Mouse (Mus musculus) layer of hippocampus, adult 18-20 months (tissue): Measurements from ENCODE around the gene Wdr81. TPM values are rescaled to one million over a fixed set of nuclear protein-coding genes. Genes with fewer than 3 reads are reported as not detected.
A peak's percentile ranks its signal among the peaks of the same experiment; 100 is the strongest.
"Not testable (repeated sequence)": the region's sequence is repeated elsewhere in the genome, so short reads cannot be mapped to it uniquely, and the experiment has no call there.

Experiments
- DNase-seq, 2 experiments: peaks; one replicate each; pipeline ENCODE4 v3.0.0; 2022; ENCODE audit warnings: low spot score in 2 of 2
- total RNA-seq, 2 experiments: library from RNA; stranded (reverse); gene quantifications; 2 replicates each; pipeline ENCODE4 v1.2.3; 2021

Wdr81 gene
- total RNA-seq, 2 experiments from 2014 or later = 21.6 to 23.3 TPM

DNA sequence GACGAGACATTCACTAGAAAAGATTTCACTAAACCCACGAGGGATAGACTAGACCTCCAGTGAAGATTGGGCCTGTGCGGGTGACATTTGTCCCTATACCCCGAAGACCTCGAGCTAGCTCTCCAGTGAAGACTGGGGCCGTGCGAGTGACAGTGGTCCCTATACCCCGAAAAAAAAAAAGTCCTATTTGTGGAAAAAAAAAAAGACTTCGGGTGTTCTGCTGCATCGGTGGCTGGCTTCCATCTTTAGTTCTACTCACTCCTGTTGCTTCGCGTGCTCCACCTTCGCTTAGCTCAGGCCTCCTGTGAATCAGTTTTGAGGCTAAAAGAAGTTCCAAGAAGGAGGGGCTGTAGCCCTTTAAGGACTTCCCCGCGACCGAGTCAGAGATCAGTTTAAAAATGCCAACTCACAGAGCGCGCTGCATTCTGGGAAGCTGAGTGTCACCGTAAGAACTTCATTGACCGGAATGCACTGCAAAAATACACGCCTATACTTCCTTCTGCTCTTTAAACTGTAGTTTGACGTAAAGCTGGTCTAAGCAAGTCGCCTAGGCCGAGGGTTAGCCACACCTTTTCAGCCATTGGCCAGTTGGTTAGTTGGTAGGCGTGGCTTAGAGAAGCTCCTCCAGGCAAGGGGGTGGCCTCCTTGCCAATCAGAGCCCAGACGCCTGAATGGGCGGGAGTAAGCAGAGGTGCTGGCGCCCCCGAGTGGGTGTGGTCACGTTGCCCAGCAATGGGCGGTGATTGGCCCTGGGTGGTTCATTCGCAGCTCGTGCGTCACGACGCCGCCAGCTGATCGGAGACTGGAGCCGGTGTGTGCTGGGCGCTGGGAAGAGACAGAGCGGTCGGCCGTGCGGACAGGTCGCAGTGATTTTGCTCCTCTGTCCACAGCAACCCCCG lies 6.6 kb upstream of the Wdr81 start, which contains the start of gene Tlcd2:
TSS of gene Tlcd2 (plus strand) at position 872 of the 899 bp plus-strand sequence.
- DNase-seq = peak; percentile 100

DNA sequence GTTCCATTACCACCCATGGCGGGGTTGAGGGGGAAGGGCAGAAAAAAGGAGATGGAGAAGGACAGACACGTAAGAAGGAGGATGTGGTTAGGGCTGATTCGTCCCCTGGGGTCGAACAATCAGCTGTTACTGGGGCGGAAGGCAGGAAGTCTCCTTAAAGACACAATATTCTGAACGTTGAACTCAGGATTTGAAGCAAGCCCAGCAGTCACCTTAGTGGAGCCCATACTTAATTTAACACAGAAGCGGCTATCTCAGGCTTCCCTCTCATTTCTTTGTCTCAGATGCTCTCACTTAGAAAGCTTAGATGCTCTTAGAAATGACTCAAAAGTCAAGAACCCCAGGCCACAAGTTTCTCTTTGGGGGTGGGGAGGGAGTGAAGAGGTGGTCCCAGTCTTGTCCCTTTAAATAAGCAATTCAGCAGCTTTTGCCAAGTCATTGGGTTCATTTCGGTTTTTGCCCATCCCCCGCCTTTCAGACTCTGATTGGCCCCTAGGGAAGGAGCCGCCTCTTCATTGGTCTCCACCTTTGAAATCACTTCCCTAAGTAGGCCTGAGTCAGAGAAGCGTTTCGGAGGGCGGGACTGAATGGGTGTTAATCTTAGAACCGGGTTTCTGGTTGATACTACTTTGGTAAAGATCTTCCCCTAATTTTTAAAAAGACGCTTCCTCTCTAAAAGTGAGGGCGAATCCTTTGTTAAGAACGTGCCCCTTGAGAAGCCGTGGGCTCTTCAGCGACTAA lies 5.8 kb upstream of the Wdr81 start:
- DNase-seq = peak; percentile 87 to 94

DNA sequence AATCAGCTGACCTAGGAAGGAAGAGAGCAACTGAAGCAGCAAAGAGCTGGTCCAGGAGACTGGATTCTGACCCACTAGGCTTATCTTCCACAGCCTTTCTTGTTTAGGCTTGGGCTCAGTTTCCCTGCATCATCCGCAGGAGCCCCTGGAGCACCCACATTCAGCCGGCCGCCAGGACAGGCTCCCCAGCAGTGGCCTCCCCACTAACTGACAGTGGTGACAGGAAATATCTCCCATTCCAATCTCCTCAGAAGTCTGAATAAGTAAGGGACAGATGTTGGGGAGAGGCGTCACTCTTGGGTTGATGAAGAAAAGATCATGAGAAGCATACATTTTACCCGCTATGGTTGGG lies 5.2 kb upstream of the Wdr81 start:
- DNase-seq = no peak

DNA sequence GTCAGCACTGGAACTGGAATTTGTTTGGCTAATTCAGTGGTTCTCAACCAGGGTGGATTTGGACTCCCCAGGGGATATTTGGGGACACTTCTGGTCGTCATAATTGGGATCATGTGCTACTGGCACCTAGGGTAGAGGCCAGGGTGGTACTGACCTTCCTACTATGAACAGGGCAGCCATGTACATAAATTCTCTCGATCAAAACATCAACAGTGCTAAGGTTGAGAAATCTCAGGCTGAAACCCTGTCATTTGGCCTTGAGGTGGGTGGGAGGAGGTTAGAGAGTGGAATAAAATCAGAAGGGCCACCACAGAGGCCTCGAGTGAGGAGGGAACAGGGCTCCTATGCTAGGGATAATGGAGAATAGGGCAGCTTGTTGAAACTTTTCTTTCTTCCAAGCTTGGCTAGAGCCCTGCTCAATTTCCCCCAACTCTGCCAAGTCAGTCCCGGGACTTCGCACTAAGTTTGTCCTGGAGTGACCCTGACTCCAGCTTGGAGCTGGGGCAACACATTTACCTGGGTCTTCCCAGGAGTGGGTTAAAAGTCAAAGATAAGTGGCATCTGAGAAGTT lies 4.7 kb upstream of the Wdr81 start:
- DNase-seq = no peak

DNA sequence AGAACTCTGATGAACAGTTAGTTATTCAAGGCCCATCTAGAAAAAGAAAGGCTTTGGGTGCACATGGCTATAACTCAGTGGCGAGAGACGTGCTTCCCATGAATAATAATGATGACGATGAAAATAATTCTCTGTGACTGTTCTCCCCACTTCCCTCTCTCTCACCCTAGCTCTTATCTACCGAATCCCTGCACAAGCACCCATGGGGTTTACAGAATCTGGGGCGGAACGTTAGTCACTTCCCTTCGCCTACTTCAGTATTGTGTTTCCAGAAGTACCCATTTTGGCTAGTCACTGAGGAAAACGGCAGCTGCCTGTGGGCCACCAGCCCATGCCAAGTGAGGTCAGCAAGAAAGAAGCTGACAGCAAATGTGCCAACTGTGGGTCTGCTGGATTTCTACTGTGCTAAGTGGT lies 4.1 kb upstream of the Wdr81 start:
- DNase-seq = peak in 1 of 2 experiments; percentile 45

DNA sequence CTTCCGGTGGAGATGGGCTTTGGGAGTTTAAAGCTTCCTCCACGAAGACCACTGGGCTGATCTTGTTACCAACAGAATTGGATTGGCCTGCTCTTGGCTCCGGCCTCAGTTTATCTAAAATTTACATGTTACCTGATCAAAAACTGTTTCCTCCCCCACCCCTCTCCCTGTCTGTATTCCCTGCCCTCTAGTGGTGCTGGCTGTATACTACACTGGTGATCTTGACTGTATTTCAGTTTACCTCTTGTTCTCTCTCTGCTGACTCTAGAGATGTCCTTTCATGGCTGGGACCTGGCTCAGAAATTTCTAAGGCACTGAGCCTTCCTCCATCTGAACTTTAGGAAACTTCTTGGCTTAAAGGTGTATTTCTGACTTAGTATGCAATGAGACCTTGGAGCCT lies 3.7 kb upstream of the Wdr81 start:
- peak in 1 of 2 experiments; percentile 60 for DNase-seq

DNA sequence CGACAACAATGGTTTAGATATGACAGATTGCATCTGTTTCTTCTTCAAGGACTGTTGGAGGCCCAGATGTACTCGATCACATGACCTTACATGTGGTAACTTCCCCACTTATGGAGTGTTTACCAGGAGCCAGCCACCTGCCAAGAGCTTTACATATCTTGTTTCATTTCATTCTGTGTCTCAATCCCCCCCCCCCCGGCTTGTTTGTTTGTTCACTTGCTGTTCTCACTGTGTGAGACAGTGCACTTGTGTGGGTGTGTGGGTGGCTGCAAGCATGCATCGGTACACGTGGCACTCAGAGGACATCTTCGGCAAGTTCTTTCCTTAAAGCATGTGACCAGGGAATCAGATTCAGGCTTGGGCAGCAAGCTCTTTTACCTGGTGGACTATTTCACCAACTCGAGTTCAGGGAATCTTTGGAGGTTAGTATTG lies 1.9 kb upstream of the Wdr81 start:
- DNase-seq = no peak

DNA sequence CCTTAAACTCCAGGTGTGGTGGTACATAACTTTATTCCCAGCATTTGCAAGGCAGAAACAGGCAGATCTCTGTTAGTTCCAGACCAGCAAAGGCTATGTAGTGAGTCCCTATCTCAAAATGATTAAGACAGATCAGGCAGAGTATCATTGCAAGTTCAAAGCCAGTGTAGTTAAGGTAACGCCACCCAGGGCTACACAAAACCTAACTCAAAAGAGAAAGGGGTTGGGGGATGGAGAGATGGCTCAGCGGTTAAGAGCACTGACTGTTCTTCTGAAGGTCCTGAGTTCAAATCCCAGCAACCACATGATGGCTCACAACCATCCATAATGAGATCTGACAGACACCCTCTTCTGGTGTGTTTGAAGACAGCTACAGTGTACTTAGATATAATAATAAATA lies 1.5 kb upstream of the Wdr81 start:
- not testable (repeated sequence) for DNase-seq

DNA sequence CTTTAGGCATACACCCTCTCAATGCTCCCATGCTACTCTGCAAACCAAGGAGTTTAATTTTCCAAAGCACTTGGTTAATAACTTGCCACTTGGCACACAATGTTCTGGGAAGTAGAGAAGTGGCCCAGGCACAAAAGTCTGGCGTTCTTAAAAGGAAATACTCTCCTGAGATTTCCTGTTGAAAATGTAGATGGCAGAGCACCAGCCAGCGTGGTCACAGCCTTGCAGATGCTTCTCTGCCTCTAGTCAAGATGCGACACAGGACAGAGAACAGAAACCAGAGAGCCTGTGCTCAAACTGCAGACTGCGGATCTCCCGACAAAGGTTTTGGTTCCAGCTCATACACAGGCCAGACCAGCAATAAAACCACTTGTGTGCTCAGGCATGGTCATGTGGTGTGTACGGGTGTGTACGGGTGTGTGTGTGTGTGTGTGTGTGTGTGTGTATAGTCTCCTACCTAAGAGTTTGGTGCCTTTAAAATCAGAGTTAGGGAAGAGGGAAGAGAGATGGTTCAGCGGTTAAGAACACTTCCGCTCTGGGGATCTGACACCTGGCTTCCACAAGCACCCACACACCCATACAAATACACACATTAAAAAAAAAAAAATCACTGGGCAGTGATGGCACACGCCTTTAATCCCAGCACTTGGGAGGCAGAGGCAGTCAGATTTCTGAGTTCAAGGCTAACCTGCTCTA lies 672 bp upstream of the Wdr81 start:
- DNase-seq = no peak

DNA sequence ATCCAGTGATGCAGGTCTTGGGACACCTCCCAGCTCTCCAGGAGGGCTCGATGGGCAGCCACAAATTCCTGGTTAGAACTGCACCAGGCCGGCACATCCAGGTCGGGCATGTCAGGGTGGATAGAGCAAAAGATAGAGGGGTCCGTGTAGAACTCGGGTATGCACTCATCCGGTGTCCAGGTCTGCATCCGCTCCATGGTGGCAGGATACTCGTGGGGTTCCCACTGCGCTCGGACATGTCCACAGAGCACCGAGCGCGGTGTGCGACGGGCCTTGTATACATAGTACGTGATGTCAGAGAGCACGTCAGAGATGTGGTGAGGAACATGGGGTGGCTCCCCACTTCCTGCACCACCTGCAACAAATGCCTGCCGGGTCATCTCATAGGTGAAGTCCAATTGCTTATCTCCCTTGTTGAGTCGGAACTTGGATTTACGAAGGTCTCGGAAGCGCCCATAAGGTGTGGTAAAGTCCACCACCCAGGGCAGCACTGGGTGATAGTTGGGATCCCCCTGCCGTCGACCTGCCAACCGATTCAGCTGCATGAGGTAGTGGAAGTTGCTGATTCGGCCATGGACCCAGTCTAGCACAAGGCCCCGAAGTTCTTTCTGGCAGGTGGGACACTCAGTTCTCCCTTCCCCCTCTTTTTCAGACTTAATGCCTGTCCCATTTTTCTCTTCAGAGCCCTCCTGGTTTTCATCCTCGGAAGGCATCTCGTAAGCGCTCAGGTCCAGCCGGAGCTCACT lies 1.5 kb downstream of the Wdr81 start:
- DNase-seq = no peak

DNA sequence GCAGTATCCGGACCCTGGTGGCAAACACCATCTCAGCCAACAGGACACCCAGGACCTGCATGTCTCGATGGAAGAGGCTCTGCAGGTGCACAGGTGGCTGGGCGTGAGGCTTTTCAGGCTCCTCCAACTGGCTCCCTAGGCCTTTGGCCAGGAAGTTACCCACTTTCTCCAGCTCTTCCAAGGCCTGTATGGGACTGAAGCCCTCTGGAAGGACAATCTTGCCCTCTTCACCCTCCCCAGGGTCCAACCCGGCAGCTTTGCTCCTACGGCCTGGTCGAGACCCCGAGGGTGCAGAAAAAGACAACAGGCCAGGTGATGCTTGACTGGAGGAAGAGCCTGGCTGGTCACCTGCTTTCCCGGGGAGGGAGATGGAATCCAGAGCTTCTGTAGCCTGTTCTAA lies 2.4 kb downstream of the Wdr81 start:
- no peak for DNase-seq

DNA sequence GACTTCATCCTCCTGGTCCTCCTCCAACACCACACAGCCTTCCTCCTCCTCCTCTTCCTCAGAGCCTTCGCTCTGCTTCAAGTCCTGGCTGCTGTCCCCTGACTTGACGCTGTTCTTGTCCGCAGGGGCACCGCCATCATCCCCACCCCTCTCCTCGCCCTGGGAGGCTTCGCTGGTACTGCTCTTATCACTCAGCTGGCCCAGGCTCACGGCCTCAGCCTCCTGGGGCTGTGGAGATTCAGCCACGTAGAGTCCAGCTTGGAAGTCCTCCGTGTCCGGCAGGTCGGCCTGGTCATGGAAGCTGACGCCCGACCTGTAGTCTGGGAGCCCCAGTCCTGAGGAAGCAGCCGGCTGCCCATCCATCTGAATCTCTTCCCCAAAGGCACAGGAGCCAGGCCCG lies 3.6 kb downstream of the Wdr81 start:
- DNase-seq = no peak

DNA sequence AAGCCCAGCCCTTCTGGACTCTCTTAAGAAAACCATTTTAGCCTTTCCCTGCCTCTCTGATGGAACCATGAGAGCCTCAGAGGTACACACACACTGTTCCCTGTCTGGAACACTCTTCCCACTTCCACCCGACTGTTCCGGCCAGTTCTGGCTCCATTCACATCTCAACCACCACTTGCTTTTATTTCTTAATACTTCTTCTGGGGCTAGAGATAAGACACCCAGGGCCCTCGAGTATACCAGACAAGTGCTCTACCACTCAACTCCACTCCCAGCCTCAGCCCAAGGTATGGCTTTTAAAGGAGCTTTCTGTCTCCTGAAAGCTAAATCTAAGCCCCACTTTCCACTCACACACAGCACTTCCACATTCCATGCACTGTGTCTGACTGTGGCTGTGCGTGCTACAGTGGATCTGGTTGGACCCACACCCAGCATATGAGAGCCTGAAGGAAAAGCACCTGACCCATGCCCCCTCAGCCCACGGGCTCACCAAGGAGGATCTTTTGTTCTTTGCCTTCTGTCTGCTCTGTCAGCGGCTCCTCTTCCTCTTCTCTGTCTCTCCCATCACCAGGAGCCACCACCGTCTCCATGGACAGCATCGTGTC lies 4.1 kb downstream of the Wdr81 start:
- no peak for DNase-seq

DNA sequence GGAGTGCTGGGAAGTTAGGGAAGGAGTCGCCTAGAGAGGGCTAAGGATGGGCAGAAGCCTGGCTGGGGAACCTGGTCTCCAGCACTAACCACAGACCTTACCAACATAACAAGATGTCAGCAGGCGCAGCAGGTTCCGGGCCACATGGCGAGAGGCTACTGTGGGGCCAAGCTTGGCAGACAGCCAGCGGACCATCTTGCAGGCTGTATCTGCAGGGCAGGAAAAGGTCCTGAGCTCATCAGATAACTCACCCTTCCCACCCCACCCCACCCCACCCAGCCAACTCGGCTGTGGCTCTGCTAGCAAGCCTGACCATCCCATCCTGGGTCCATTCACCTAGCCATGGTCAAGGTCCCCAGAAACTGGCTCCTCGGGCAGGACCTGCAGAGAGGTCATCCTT lies 4.8 kb downstream of the Wdr81 start:
- no peak for DNase-seq

DNA sequence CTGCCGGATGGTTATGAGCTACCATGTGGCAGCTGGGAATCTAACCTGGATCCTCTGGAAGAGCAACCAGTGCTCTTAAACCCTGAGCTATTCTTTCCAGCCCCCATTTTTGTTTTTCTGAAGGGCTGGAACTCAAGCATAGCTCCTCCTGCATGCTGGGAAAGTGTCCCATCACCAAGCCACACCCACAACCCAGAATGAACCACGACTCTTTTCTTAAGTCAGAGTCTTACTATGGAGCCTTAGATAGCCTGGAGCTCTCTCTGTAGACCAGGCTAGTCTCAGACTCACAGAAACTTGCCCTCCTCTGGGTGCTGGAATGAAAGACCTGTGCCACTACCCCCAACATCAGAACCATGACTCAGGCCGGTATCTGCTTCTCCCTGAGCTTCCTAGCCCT lies 5.9 kb downstream of the Wdr81 start:
- no peak for DNase-seq

DNA sequence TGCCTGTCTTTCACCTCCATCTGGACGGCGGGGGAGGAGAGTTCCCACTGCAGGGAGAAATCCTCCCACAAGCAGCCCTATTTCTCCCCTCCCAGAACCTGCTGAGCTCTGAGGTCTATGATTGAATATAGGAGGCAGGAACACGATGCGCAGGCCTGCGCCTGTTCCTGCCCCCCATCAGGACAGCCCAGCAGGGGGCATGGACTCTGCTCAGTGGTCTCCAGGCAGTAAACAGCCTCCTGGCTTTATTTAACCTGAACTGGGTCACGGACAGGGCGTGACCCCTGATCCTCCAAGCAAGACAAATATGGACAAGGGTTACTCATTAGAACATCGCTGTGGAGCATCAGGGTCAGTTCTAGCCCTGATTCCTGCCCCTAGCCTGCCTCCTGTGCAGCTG lies 10.8 kb downstream of the Wdr81 start:
- DNase-seq = peak in 1 of 2 experiments; percentile 53

DNA sequence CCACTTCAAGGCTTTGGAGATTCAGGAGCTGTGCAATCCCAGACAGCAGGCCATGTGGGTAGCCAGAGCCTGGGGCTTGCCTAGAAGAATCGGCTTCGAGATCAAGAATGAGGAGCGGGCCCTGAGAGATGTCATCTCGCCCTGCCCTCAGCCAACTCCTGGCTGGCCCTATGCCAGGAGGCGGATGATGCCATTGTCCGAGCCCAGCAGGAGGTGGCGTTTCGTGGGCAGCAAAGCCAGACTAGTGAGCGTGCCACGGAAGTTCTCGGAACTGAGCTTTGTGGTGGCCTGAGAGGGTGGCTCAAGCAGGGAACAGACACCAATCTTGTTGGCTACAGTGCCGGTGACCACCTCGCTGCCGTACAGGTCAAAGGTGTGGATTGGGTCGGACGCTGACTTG lies 12.9 kb downstream of the Wdr81 start:
- no peak for DNase-seq

DNA sequence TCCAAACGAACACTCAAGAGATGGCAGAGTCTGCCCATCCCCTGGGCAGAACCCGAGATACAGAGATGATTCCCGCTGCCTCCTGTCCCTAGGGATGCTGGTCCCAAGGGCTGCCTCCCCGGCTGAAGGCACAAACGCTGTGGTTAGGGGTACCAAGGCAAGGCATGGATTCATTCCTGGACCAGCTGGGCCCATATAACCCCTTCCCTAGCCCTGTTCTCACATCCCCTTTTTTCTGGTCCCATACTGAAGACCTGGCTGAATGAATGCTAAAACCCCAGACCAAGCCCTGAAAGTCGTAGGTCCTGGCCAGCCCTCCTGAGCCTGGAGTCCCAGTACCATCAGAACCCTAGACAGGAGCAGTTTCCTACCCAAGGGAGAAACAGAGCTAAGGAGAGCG lies 13.5 kb downstream of the Wdr81 start:
- no peak for DNase-seq

DNA sequence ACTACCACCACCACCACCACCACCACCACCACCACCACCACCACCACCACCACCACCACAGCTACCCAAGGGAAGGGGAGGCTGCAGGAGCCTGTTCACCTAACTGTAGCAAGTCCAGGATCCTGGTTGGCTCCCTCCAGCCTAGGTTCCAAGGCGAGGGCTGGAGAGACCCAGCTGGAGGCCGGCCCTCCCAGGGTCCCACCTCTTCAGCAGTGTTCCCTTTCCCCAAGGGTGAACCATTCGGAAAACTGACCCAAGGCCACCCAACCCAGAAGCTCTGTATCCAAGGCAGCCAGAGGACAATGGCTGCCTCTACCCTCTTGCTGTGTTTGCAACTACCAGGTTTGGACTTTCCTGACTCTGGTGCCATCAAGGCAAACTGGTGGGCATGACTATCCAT lies 14.6 kb downstream of the Wdr81 start:
- DNase-seq = no peak

DNA sequence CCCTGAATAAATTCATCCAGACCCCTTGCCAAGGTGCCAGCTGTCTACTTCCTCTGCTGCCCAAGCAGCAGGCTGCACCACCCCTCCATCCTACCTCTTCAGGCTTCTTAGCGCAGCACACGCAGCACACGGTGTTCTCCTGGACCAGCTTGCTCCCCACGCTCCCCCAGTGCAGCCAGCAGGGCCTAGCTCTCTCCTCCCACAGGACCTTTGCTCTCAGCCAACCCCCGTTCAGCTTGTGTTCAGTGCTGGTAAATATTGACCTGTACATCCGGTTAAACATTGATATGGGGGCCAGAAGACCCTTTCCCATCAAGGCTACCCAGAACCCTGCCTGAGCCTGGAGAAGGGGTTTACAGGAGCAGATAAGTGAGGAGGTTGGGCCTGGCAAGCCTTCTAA lies 15.2 kb downstream of the Wdr81 start, which contains the start of gene Serpinf2:
TSS of gene Serpinf2 (minus strand) at position 229 of the 400 bp plus-strand sequence.
- DNase-seq = no peak
